Mouse (Mus musculus) spleen, postnatal 36 days (tissue): ENCODE results near the gene Ppp2r2d.
A peak's percentile ranks its signal among the peaks of the same experiment; 100 is the strongest.

Source experiments
- DNase-seq, 2 experiments: peaks; one replicate each; pipeline ENCODE4 v3.0.0; 2022; ENCODE audit warnings: low spot score in 2 of 2, mixed read lengths in 1 of 2

Gene Ppp2r2d

GRCm38 (mm10) chr7:138845544-138846391, at the start of gene Ppp2r2d, which contains the start of gene Mapk1ip1:
Gene Ppp2r2d (plus strand): TSS chr7:138846079.
Gene Mapk1ip1 (minus strand): TSS chr7:138846273.
- peak; percentile 94 to 95 for DNase-seq

- no peak for DNase-seq
Measured at GRCm38 (mm10) chr7:138803386-138803785, 42.5 kb upstream of the Ppp2r2d start.

GRCm38 (mm10) chr7:138807146-138807545, 38.7 kb upstream of the Ppp2r2d start:
- no peak for DNase-seq

GRCm38 (mm10) chr7:138813213-138813875, 32.5 kb upstream of the Ppp2r2d start:
- DNase-seq, result no peak

GRCm38 (mm10) chr7:138818314-138818713, 27.6 kb upstream of the Ppp2r2d start:
- no peak for DNase-seq

GRCm38 (mm10) chr7:138824423-138824822, 21.5 kb upstream of the Ppp2r2d start:
- no peak for DNase-seq

GRCm38 (mm10) chr7:138824995-138825756, 20.7 kb upstream of the Ppp2r2d start:
- no peak for DNase-seq

- peak in 1 of 2 experiments; percentile 9 for DNase-seq
Measured at GRCm38 (mm10) chr7:138827812-138828211, 18.1 kb upstream of the Ppp2r2d start.

GRCm38 (mm10) chr7:138835028-138835427, 10.9 kb upstream of the Ppp2r2d start:
- DNase-seq, result no peak

GRCm38 (mm10) chr7:138840594-138841021, 5.3 kb upstream of the Ppp2r2d start:
- peak; percentile 22 to 47 for DNase-seq

GRCm38 (mm10) chr7:138841436-138842151, 4.3 kb upstream of the Ppp2r2d start:
- DNase-seq, result no peak

- no peak for DNase-seq
Measured at GRCm38 (mm10) chr7:138843421-138843820, 2.5 kb upstream of the Ppp2r2d start.

GRCm38 (mm10) chr7:138845111-138845510, 768 bp upstream of the Ppp2r2d start:
- DNase-seq, result no peak

- no peak for DNase-seq
Measured at GRCm38 (mm10) chr7:138846502-138846991, 668 bp downstream of the Ppp2r2d start.

- no peak for DNase-seq
Measured at GRCm38 (mm10) chr7:138847316-138848027, 1.6 kb downstream of the Ppp2r2d start.

GRCm38 (mm10) chr7:138848028-138848920, 2.4 kb downstream of the Ppp2r2d start:
- no peak for DNase-seq

GRCm38 (mm10) chr7:138850083-138850482, 4.2 kb downstream of the Ppp2r2d start:
- no peak for DNase-seq

GRCm38 (mm10) chr7:138853417-138854031, 7.6 kb downstream of the Ppp2r2d start:
- no peak for DNase-seq

- DNase-seq, result no peak
Measured at GRCm38 (mm10) chr7:138854201-138854600, 8.3 kb downstream of the Ppp2r2d start.
